Mouse (Mus musculus) neutrophil, adult 83 days (primary cell): ENCODE data around the gene Chst5. TPM values are rescaled to one million over a fixed set of nuclear protein-coding genes. Genes with fewer than 3 reads are reported as not detected.

Experiments
- total RNA-seq, 2 experiments: library from RNA; stranded (reverse); gene quantifications; one replicate each; pipeline ENCODE4 v1.2.4; 2023

The Chst5 gene
- not detected for total RNA-seq

DNA sequence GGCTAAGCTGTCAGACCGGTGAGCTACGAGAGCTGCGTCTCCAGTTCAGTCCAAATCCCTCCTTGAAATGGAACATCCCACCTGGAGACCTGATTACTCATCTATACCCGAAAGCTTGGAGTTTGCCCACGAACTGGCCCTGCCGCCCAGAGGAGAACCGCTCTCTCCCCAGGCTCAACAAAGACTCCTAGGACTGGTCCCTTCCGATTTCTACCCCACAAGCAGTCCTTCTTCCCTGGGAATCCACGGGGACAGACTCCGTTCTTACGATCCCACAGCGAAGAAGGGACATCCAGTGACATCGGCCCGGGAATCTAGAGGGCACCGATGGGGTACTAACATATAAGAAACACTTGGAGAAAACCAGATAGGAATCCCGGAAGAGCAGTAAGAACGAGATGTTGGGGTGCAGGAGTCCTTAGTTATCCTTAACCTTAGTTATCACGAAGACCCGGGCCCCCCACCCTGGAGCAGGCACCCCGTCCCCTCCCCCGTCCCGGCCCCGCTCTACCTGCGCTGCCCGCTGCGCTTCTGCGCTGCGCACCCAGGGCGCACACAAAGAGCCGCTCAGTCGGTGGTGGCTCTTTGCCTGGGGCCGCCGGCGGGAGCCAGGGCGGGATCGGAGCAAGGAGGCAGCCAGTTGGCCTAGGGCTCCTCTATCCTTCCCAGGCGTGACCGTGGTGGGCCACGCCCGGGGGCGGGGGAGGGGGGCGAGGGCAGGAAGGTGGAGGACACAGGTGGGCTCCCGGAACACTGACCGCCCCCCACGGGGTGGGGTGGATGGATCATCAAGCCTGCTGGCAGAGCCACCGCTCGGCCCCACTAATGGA, at the start of gene Chst5:
Gene Chst5, minus strand, starts transcription at position 827 of the 830 bp plus-strand sequence.

DNA sequence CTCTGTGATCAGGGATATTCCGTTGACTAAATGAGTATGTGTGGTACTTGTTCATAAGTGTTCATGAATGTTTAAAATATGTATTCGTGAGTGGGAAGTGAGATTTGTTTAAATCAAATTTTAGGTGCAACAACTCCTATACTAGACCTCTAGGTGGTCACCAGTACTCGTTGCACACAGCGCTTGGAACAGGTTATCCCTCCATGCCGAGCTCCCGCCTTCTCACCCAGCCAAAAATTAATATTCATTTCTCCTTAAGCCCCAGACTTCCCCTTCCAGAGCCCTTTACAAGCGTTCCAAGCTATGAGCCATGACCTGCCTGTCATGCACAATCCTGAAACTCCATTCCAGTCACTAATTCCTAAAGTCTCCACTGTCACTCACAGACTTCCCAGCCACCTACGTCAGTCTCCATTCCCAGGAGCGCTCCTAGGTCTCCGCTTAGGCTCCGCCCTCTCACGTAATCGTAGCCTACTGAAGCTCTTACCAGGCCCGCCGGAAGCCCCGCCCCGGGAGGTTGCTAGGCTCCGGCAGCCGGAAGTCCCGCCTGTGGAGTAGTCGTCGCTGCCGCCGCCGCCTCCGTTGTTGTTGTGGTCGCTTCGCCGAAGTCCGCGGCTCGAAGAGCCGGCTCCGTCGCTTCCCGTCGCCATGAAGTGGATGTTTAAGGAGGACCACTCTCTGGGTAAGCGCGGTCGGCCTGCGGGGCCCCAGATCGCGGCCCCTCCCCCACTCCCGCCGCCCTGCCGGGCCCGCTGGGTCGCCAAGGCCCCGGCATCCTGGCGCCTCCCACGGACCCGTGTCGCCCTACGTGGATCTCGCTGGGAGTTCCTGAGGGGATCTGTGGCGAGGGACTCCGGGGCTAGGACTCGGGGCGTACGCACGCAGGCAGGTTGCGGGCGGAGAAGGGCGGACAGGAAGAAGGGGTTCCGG, 30.2 kb upstream of the Chst5 start, which contains the start of gene Gabarapl2:
Gene Gabarapl2, plus strand, starts transcription at position 533 of the 930 bp plus-strand sequence.

DNA sequence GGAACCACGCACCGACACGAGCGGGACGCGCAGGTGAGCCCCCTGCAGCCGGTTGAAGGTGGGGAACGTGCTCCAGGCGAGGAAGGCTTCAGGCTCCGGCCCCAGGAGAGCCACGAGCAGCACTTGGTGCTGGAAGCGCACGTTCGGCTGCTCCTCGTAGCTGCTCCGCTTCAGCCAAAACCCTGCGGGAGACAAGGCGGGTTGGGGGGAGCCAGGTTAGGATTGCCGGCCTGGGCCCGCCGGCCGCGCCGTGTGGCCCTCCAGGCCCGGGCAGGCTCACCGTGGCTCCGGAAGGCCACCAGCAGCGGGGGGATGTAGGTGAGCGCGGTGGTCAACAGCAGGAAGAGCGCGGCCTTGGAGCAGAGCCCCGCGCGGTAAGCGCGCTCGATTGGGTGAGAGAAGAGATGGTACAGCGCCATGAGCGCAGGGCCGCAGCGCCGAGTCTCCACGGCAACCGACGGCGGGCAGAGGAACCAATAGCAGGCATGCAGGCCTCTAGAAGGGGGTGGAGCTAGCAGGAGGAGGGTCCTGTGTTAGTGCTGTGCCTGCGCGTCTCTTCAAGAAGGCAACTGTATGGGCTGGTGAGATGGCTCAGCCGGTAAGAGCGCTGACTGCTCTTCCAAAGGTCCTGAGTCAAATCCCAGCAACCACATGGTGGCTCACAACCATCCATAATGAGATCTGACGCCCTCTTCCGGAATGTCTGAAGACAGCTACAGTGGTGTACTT, 23.3 kb upstream of the Chst5 start, which contains the start of gene Tmem231:
Gene Tmem231, minus strand, starts transcription at position 534 of the 729 bp plus-strand sequence.

DNA sequence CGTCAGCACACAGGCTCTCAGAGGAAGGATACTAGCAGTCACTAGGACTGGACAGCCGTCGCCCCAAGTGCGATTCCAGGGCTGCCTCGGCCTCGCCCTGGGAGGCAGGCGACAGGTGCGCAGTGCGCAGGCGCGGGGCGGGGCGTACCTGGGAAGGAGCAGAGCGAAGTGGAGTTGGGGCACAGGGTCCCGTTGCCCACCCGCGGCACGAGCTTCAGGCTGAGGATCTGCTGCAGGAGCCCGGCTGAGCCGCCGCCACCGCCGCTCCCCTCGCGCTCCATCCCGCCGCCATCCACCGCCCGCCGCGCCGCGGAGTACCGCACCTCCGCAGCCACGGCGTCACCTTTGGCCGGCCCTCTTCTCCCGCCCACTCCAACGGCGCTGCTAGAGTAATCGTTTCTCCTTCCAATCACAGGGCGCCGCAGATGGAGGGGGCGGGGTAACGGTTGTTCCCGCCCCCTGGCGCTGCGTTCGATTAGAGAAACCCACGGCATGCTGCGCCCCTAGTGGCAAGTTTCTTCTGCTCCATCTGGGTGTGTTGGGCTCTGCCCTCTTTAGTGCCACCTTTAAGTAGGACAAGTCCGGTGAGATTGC, 33.8 kb downstream of the Chst5 start, which contains the start of gene Tmem170:
Gene Tmem170, minus strand, starts transcription at position 396 of the 594 bp plus-strand sequence.

DNA sequence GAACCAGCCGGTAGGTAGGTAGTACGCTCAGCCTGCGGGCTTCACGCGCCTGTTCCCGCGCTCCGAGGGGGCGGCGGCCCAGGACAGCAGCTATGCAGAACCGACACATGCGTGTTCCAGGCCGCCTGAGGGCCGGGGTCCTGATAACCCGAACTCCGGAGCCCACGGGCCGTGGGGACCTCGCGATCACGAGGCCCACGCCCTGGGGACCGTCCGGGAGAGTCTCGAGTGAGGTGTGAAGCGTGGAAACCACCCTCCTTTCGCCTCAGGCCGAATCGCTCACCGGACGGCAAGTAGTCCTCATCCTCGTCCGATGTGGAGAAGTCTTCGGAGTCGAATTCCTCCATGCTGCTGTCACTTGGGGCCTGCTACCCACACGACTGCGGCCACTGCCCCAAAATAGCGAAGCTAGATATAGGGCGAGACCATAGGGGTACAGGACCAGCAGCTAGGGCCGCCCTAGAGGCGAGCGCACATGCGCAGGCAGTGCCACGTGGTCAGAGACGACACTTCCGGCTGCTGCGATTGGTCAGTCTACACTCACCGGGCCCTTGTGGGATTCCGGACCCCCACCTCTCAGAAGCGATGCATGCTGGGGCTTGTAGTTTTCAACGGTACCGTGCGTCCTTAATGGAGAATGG, 56.3 kb downstream of the Chst5 start, which contains the start of gene Cfdp1:
Gene Cfdp1, minus strand, starts transcription at position 431 of the 641 bp plus-strand sequence.

Other genes starting within 250 kb of the Chst5 start
- not detected for gene Ctrb1, start 219.4 kb downstream of the Chst5 start, total RNA-seq
- gene Bcar1, start 166.6 kb downstream of the Chst5 start, total RNA-seq = not detected
- 10 to 100 TPM; 26.4 to 26.6 TPM for gene Cfdp1, start 56.2 kb downstream of the Chst5 start, total RNA-seq
- 1 to 10 TPM; 3.1 TPM for gene Tmem170, start 33.7 kb downstream of the Chst5 start, total RNA-seq
- gene Tmem231, start 23.4 kb upstream of the Chst5 start, total RNA-seq = under 1 TPM; 0.42 to 0.92 TPM
- 10 to 100 TPM; 83.3 to 92.3 TPM for gene Gabarapl2, start 30.3 kb upstream of the Chst5 start, total RNA-seq
- under 1 TPM; 0.83 to 0.97 TPM for gene Adat1, start 81.9 kb upstream of the Chst5 start, total RNA-seq
- 10 to 100 TPM; 52.2 to 54.9 TPM for gene Kars, start 100.9 kb upstream of the Chst5 start, total RNA-seq
- gene Terf2ip, start 101.0 kb upstream of the Chst5 start, total RNA-seq = 1 to 10 TPM; 6.5 to 9.0 TPM
- gene Gm6793, start 104.6 kb upstream of the Chst5 start, total RNA-seq = not detected